Mouse (Mus musculus) MEL (cell line): Measurements from ENCODE around the gene Tec. TPM values are rescaled to one million over a fixed set of nuclear protein-coding genes. Genes with fewer than 3 reads are reported as not detected.

Experiments
- DNase-seq: peaks from one replicate; pipeline ENCODE4 v3.0.0; 2011; ENCODE audit warnings: low read depth, low spot score
- H3K27ac ChIP-seq: 2 replicates; pipeline ENCODE4 v1.5.1; 2012; ENCODE audit warnings: low read depth, mild to moderate bottlenecking, control low read depth, low read length, moderate library complexity; ENCODE audit not compliant: control insufficient read depth
- H3K27me3 ChIP-seq, 2 experiments: fragments of 150-350 bp in 1 of 2; sonication (generic) in 1 of 2; 2 replicates each; pipeline ENCODE4 v1.6.1; 2012; ENCODE audit warnings: low read length in 2 of 2, mild to moderate bottlenecking in 2 of 2, improper control_type of control experiment in 1 of 2, moderate library complexity in 1 of 2; ENCODE audit not compliant: insufficient read depth in 2 of 2, control insufficient read depth in 1 of 2
- H3K36me3 ChIP-seq, 2 experiments: 2 replicates each; pipeline ENCODE4 v1.6.1; 2012 to 2014; ENCODE audit warnings: low read length in 2 of 2, improper control_type of control experiment in 1 of 2, inconsistent platforms in 1 of 2, mild to moderate bottlenecking in 1 of 2; ENCODE audit not compliant: insufficient read depth in 2 of 2, control insufficient read depth in 1 of 2
- H3K4me1 ChIP-seq, 2 experiments: fragments of 150-350 bp in 1 of 2; sonication (generic) in 1 of 2; 2 replicates each; pipeline ENCODE4 v1.6.1; 2012; ENCODE audit warnings: low read length in 2 of 2, improper control_type of control experiment in 1 of 2, mild to moderate bottlenecking in 1 of 2; ENCODE audit not compliant: insufficient read depth in 2 of 2, control insufficient read depth in 1 of 2
- H3K4me3 ChIP-seq, 2 experiments: fragments of 150-350 bp in 1 of 2; sonication (generic) in 1 of 2; 2 replicates each; pipeline ENCODE4 v1.5.1; 2012; ENCODE audit warnings: low read depth in 2 of 2, low read length in 2 of 2, mild to moderate bottlenecking in 2 of 2, moderate library complexity in 2 of 2, control low read depth in 1 of 2, improper control_type of control experiment in 1 of 2; ENCODE audit not compliant: control insufficient read depth in 1 of 2, insufficient read depth in 1 of 2
- H3K79me2 ChIP-seq: 2 replicates; pipeline ENCODE4 v1.6.1; 2012; ENCODE audit warnings: mild to moderate bottlenecking, low read length, moderate library complexity; ENCODE audit not compliant: control insufficient read depth, poor library complexity, insufficient read depth
- H3K9ac ChIP-seq: 2 replicates; pipeline ENCODE4 v1.6.1; 2012; ENCODE audit warnings: low read depth, mild to moderate bottlenecking, control low read depth, low read length, moderate library complexity; ENCODE audit not compliant: control insufficient read depth, poor library complexity, severe bottlenecking
- H3K9me3 ChIP-seq: fragments of 150-350 bp; sonication (generic); replicated peaks from 2 replicates; pipeline ENCODE4 v1.6.1; 2012; ENCODE audit warnings: mild to moderate bottlenecking, low read length, improper control_type of control experiment, moderate library complexity; ENCODE audit not compliant: insufficient read depth
- CHD1 ChIP-seq: IDR thresholded peaks from 2 replicates; pipeline ENCODE4 v1.6.1; 2012; ENCODE audit warnings: low read depth, mild to moderate bottlenecking, inconsistent platforms, low read length, improper control_type of control experiment
- CTCF ChIP-seq, 3 experiments: IDR thresholded peaks in 2 of 3; conservative IDR thresholded peaks in 1 of 3; 2 replicates each; pipeline ENCODE4 v1.5.1; 2011 to 2012; ENCODE audit warnings: low read length in 3 of 3, low read depth in 2 of 3, mild to moderate bottlenecking in 2 of 3, improper control_type of control experiment in 1 of 3, inconsistent platforms in 1 of 3, mixed read lengths in 1 of 3, moderate library complexity in 1 of 3; ENCODE audit not compliant: control insufficient read depth in 1 of 3, insufficient read depth in 1 of 3, poor library complexity in 1 of 3, severe bottlenecking in 1 of 3
- ELF1 ChIP-seq: IDR thresholded peaks from 2 replicates; pipeline ENCODE4 v1.6.1; 2014; ENCODE audit warnings: low read depth, mild to moderate bottlenecking, inconsistent platforms, low read length, improper control_type of control experiment, moderate library complexity
- ETS1 ChIP-seq: IDR thresholded peaks from 2 replicates; pipeline ENCODE4 v1.6.1; 2012; ENCODE audit warnings: low read depth, mild to moderate bottlenecking, inconsistent platforms, low read length, improper control_type of control experiment, moderate library complexity
- GATA1 ChIP-seq: IDR thresholded peaks from 2 replicates; pipeline ENCODE4 v1.6.1; 2011; ENCODE audit warnings: low read depth, low read length, improper control_type of control experiment
- HCFC1 ChIP-seq: IDR thresholded peaks from 2 replicates; pipeline ENCODE4 v1.6.1; 2012; ENCODE audit warnings: low read depth, mild to moderate bottlenecking, inconsistent platforms, low read length, improper control_type of control experiment, moderate library complexity
- JUND ChIP-seq: IDR thresholded peaks from 2 replicates; pipeline ENCODE4 v1.6.1; 2011; ENCODE audit warnings: low read depth, mild to moderate bottlenecking, improper control_type of control experiment, low read length
- KAT2A ChIP-seq: conservative IDR thresholded peaks from 2 replicates; pipeline ENCODE4 v1.6.1; 2012; ENCODE audit warnings: low read depth, low read length, improper control_type of control experiment, inconsistent platforms
- MAFK ChIP-seq: IDR thresholded peaks from 2 replicates; pipeline ENCODE4 v1.6.1; 2011; ENCODE audit warnings: low read depth, mild to moderate bottlenecking, low read length, improper control_type of control experiment, borderline replicate concordance
- MAX ChIP-seq: IDR thresholded peaks from 2 replicates; pipeline ENCODE4 v1.6.1; 2011; ENCODE audit warnings: low read length, improper control_type of control experiment
- MAZ ChIP-seq: IDR thresholded peaks from 2 replicates; pipeline ENCODE4 v1.6.1; 2012; ENCODE audit warnings: low read depth, mild to moderate bottlenecking, inconsistent platforms, low read length, improper control_type of control experiment
- MEF2A ChIP-seq: IDR thresholded peaks from 2 replicates; pipeline ENCODE4 v1.6.1; 2014; ENCODE audit warnings: low read depth, mild to moderate bottlenecking, inconsistent platforms, low read length, improper control_type of control experiment; ENCODE audit not compliant: poor library complexity, insufficient replicate concordance, severe bottlenecking; ENCODE audit errors: extremely low read depth
- MXI1 ChIP-seq: IDR thresholded peaks from 2 replicates; pipeline ENCODE4 v1.6.1; 2011; ENCODE audit warnings: mild to moderate bottlenecking, low read depth, low read length, improper control_type of control experiment
- MYB ChIP-seq: IDR thresholded peaks from 2 replicates; pipeline ENCODE4 v1.6.1; 2011; ENCODE audit warnings: mild to moderate bottlenecking, low read depth, low read length, improper control_type of control experiment
- NELFE ChIP-seq: IDR thresholded peaks from 2 replicates; pipeline ENCODE4 v1.6.1; 2011; ENCODE audit warnings: low read depth, low read length, improper control_type of control experiment
- POLR2A ChIP-seq, 2 experiments: IDR thresholded peaks; 2 replicates each; pipeline ENCODE4 v1.6.1; 2011 to 2012; ENCODE audit warnings: low read length in 2 of 2, mild to moderate bottlenecking in 2 of 2, control low read depth in 1 of 2, improper control_type of control experiment in 1 of 2, low read depth in 1 of 2, moderate library complexity in 1 of 2; ENCODE audit not compliant: control insufficient read depth in 1 of 2, insufficient read depth in 1 of 2, poor library complexity in 1 of 2
- POLR2AphosphoS2 ChIP-seq: IDR thresholded peaks from 2 replicates; pipeline ENCODE4 v1.6.1; 2011; ENCODE audit warnings: low read length, improper control_type of control experiment
- RCOR1 ChIP-seq: IDR thresholded peaks from 2 replicates; pipeline ENCODE4 v1.6.1; 2012; ENCODE audit warnings: low read depth, mild to moderate bottlenecking, inconsistent platforms, low read length, improper control_type of control experiment
- SIN3A ChIP-seq: IDR thresholded peaks from 2 replicates; pipeline ENCODE4 v1.6.1; 2012; ENCODE audit warnings: low read length, improper control_type of control experiment, inconsistent platforms
- SMC3 ChIP-seq: IDR thresholded peaks from 2 replicates; pipeline ENCODE4 v1.6.1; 2011; ENCODE audit warnings: low read depth, low read length, improper control_type of control experiment
- TAL1 ChIP-seq: IDR thresholded peaks from 2 replicates; pipeline ENCODE4 v1.6.1; 2012; ENCODE audit warnings: mild to moderate bottlenecking, inconsistent platforms, low read length, moderate library complexity, mixed read lengths
- TBP ChIP-seq: IDR thresholded peaks from 2 replicates; pipeline ENCODE4 v1.8.0; 2011; ENCODE audit warnings: low read depth, low read length, improper control_type of control experiment
- UBTF ChIP-seq: IDR thresholded peaks from 2 replicates; pipeline ENCODE4 v1.6.1; 2012; ENCODE audit warnings: low read depth, mild to moderate bottlenecking, inconsistent platforms, low read length, improper control_type of control experiment, moderate library complexity, borderline replicate concordance; ENCODE audit not compliant: insufficient read depth
- USF1 ChIP-seq: IDR thresholded peaks from 2 replicates; pipeline ENCODE4 v1.6.1; 2014; ENCODE audit warnings: low read depth, mild to moderate bottlenecking, inconsistent platforms, low read length, improper control_type of control experiment, moderate library complexity
- ZC3H11A ChIP-seq: IDR thresholded peaks from 2 replicates; pipeline ENCODE4 v1.6.1; 2012; ENCODE audit warnings: low read depth, mild to moderate bottlenecking, inconsistent platforms, low read length, improper control_type of control experiment
- ZMIZ1 ChIP-seq: IDR thresholded peaks from 2 replicates; pipeline ENCODE4 v1.6.1; 2012; ENCODE audit warnings: low read depth, mild to moderate bottlenecking, inconsistent platforms, low read length, improper control_type of control experiment, moderate library complexity
- ZNF384 ChIP-seq: IDR thresholded peaks from 2 replicates; pipeline ENCODE4 v1.6.1; 2012; ENCODE audit warnings: low read depth, mild to moderate bottlenecking, inconsistent platforms, low read length, improper control_type of control experiment
- polyA plus RNA-seq, 2 experiments: library from polyadenylated mRNA; stranded (reverse) in 1 of 2; unstranded in 1 of 2; fragments of >175 nt in 1 of 2; fragments of >200 nt in 1 of 2; gene quantifications; 2 replicates each; pipeline versions ENCODE4 v1.2.1 to v1.2.4; 2012; ENCODE audit warnings: low replicate concordance in 2 of 2, low read depth in 1 of 2; ENCODE audit not compliant: insufficient read length in 2 of 2, insufficient read depth in 1 of 2, missing spikeins in 1 of 2
- total RNA-seq: library from RNA; depleted of rRNA; stranded (reverse); fragments of 300-350 nt; gene quantifications from 2 replicates; pipeline ENCODE4 v1.2.3, GENCODE M21; 2012

The Tec gene
- total and polyA plus RNA-seq, 3 experiments, result 44.8 to 61.1 TPM; not detected in 1

DNA sequence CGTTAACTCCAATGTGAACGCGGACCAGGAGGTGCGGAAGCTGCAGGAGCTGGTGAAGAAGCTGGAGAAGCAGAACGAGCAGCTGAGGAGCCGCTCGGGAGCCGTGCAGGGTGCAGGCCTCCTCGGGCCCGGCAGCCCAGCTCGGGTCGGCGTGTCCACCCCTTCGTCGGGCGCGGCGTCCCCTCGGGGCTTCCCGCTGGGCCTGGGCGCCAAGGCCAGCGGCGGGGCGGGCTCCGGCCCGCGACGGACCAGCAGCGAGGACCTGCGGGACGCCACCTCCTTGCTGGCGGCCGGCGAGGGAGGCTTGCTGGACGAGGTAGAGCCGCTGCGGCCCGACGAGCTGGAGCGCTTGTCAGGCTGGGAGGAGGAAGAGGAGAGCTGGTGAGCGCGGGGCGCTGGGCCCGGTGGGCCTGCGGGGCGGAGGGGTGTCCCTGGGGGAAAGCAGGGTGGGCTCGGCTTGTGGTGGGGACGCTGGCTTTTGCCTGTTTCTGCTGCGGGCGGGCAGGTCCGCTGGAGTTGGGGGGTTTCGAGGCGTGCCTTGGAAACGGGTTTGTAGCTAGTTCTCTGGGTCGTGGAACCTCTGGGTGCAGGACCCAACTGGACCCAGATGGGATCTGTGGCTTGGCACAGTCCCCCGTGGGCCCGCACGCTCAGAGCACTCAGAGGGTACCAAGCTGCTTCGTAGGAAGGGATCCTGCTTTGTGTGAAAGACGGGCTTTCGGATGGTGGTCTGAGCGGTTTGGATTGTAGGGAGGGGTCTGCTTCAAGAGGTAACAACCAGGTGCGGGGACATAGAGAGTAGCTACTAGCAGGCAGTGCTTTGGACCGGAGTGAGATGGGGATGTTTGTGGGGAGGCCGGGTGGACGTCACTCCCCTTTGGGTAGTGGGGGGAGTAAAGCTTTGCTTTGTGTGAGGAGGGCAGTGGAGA, 46.6 kb upstream of the Tec start:
- Histone ChIP-seq H3K27me3 (no peaks in the 10 kb centered on the region), H3K27ac (peak overlapping the region; percentile 76), H3K9me3 (no peaks in the 10 kb centered on the region), H3K4me3 (peak overlapping the region; percentile 76 to 78), H3K36me3 (peaks cover 0 to 39% of the 10 kb centered on the region in 2 experiments; a peak in 2 of 4 replicates), H3K9ac (peak overlapping the region; percentile 97), H3K79me2 (peaks cover 36% of the 10 kb centered on the region), H3K4me1 (peaks cover 7 to 25% of the 10 kb centered on the region in 2 experiments)
- peak; percentile 49 for DNase-seq
- TF ChIP-seq MAZ (no peak; the same call in 1 of the 2 replicates), CTCF (IDR thresholded peaks at IDR 0.05 in 2 of 3, conservative IDR thresholded peaks at IDR 0.05 in 1 of 3; ENCODE audit: control insufficient read depth in 1 of 3, insufficient read depth in 1 of 3, low read depth in 2 of 3, low read length in 3 of 3, poor library complexity in 1 of 3, severe bottlenecking in 1 of 3) (no peak), MEF2A (no peak), CHD1 (0 out of 2 replicates have a peak, but pooled peaks have one; percentile 55), SIN3A (no peak), MAFK (no peak), NELFE (no peak), MYB (no peak)

DNA sequence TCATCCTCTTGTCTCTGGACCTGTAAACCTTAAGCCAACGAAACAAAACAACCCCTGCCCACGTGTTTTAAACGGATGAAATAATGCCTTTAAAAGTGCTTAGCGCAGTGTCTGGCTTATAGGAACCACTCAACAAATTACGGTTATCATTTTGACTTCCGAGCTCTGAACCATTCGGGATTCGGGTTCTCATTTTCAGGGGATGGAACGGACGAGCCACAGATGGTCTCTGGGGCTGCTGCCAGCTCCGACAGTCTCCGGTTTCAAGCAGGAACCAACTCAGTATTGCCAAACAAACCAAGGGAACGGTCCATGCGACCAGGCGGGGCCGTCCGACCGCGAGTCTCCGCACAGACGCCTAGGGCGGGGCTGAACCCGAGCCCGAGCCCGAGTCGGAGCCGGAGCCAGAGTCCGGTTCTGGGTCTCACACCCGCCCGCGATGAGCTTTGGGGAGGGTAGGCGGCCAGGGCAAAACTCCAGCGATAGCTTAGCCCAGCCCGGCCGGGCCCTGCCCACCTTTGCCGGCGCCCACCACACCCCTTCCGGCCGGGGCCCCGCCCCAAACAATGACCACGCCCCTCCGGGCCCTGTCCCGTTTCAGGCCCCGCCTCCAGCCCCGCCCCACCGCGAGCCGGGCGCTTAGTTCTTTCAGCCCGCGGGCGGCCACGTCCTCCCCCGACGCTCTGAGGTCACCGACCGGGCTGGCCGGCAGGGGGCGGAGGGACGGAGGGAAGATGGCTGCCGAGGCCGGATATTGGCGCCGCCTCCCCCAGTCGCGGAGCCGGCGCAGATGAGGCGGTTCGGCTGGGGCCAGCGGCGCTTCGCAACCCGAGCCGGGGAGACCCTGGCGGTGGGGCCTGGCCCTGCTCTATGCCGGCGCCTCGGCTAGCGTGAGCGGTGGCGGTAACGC, 45.6 kb upstream of the Tec start, which contains the start of gene Slain2:
TSS of gene Slain2 (plus strand) at position 657 of the 910 bp plus-strand sequence.
- Histone ChIP-seq H3K79me2 (peaks cover 32% of the 10 kb centered on the region), H3K4me3 (peak within 1 kb of the TSS; percentile 87 to 92), H3K27me3 (no peaks in the 10 kb centered on the region), H3K27ac (peak within 1 kb of the TSS; percentile 76), H3K36me3 (peaks cover 0 to 46% of the 10 kb centered on the region in 2 experiments; a peak in 2 of 4 replicates), H3K4me1 (peaks cover 7 to 33% of the 10 kb centered on the region in 2 experiments), H3K9me3 (no peaks in the 10 kb centered on the region), H3K9ac (peak within 1 kb of the TSS; percentile 97)
- DNase-seq, result peak; percentile 96
- no peak for TF ChIP-seq MAFK
- TF ChIP-seq ELF1, result peak; percentile 34
- TF ChIP-seq RCOR1, result 0 out of 2 replicates have a peak, but pooled peaks have one; percentile 15
- TF ChIP-seq ETS1, result peak; percentile 48
- 0 out of 2 replicates have a peak, but pooled peaks have one; percentile 16 for TF ChIP-seq MYB
- TF ChIP-seq TBP, result no peak; the same call in 1 of the 2 replicates
- peak; percentile 81 for TF ChIP-seq MAX
- peak; percentile 76; the same call in 1 of the 2 replicates for TF ChIP-seq POLR2AphosphoS2
- peak; percentile 68; the same call in 1 of the 2 replicates for TF ChIP-seq HCFC1
- no peak for TF ChIP-seq JUND
- no peak for TF ChIP-seq UBTF
- peak; percentile 98 for TF ChIP-seq MXI1
- TF ChIP-seq TAL1, result no peak
- TF ChIP-seq SMC3, result 0 out of 2 replicates have a peak, but pooled peaks have one; percentile 4
- peak; percentile 61; the same call in 1 of the 2 replicates for TF ChIP-seq ZMIZ1
- no peak for TF ChIP-seq KAT2A
- TF ChIP-seq ZC3H11A, result no peak
- TF ChIP-seq USF1, result peak; percentile 61; the same call in 1 of the 2 replicates
- no peak for TF ChIP-seq GATA1
- TF ChIP-seq MEF2A, result no peak
- TF ChIP-seq ZNF384, result no peak
- peak; percentile 82 to 88; a peak in 3 of 4 replicates for TF ChIP-seq POLR2A (IDR thresholded peaks at IDR 0.05; ENCODE audit: control insufficient read depth in 1 of 2, insufficient read depth in 1 of 2, low read depth in 1 of 2, low read length in 2 of 2, poor library complexity in 1 of 2)
